Mouse (Mus musculus): ENCODE measurements around the gene Zscan5b. TPM values are rescaled to one million over a fixed set of nuclear protein-coding genes. Genes with fewer than 3 reads are reported as not detected.
A peak's percentile ranks its signal among the peaks of the same experiment; 100 is the strongest.
"Not testable (repeated sequence)": the region's sequence is repeated elsewhere in the genome, so short reads cannot be mapped to it uniquely, and the experiment has no call there.

Zscan5b gene
- polyA plus RNA-seq (2016; fragmentation: Nextera tagmentation; extraction: Ambion mirVana) = not detected in 2 replicates

- 92% methylated on average over 12 of the region's 12 CpGs for WGBS
- Histone ChIP-seq H3K9me3 (peaks cover 42% of the 10 kb centered on the region; the same call in 1 of the 2 replicates), H3K27ac (replicated peaks) (no peak within 1 kb of the TSS), H3K4me1 (no peaks in the 10 kb centered on the region), H3K4me3 (no peak within 1 kb of the TSS), H3K36me3 (replicated peaks) (no peaks in the 10 kb centered on the region), H3K27me3 (replicated peaks; ENCODE audit: low read depth, poor library complexity, severe bottlenecking) (no peaks in the 10 kb centered on the region)
- no peak for DNase-seq (ENCODE audit: low spot score)
These were observed at the start of gene Zscan5b for GRCm38 (mm10) chr7:6221978-6222377. Gene Zscan5b, plus strand, starts transcription at chr7:6222278.

GRCm38 (mm10) chr7:6172674-6173244, 49.3 kb upstream of the Zscan5b start:
- H3K4me1 ChIP-seq = peaks cover 7% of the 10 kb centered on the region
- peak overlapping the region; percentile 81 for H3K4me3 ChIP-seq
- peaks cover 31% of the 10 kb centered on the region for H3K36me3 ChIP-seq (replicated peaks)
- WGBS = under 1% methylated on average over 28 of the region's 28 CpGs
- DNase-seq (ENCODE audit: low spot score) = no peak
- H3K27me3 ChIP-seq (replicated peaks; ENCODE audit: low read depth, poor library complexity, severe bottlenecking) = no peaks in the 10 kb centered on the region
- no peaks in the 10 kb centered on the region for H3K9me3 ChIP-seq
- peak overlapping the region; percentile 89 for H3K27ac ChIP-seq (replicated peaks)

- DNase-seq (ENCODE audit: low spot score) = no peak
- H3K27me3 ChIP-seq (replicated peaks; ENCODE audit: low read depth, poor library complexity, severe bottlenecking) = no peaks in the 10 kb centered on the region
- no peak overlapping the region for H3K27ac ChIP-seq (replicated peaks)
- no peaks in the 10 kb centered on the region for H3K9me3 ChIP-seq
- peaks cover 7% of the 10 kb centered on the region for H3K4me1 ChIP-seq
- H3K4me3 ChIP-seq = no peak overlapping the region
- 90% methylated on average over 8 of the region's 8 CpGs for WGBS
- peaks cover 41% of the 10 kb centered on the region for H3K36me3 ChIP-seq (replicated peaks)
These were observed 48.2 kb upstream of the Zscan5b start for GRCm38 (mm10) chr7:6173872-6174271.

- H3K27me3 ChIP-seq (replicated peaks; ENCODE audit: low read depth, poor library complexity, severe bottlenecking) = not testable (repeated sequence)
- WGBS = 88% methylated on average over 9 of the region's 9 CpGs
These were observed 47.6 kb upstream of the Zscan5b start for GRCm38 (mm10) chr7:6174365-6174987.

GRCm38 (mm10) chr7:6179013-6179412, 43.1 kb upstream of the Zscan5b start:
- no peak overlapping the region for H3K27ac ChIP-seq (replicated peaks)
- no peaks in the 10 kb centered on the region for H3K9me3 ChIP-seq
- H3K27me3 ChIP-seq (replicated peaks; ENCODE audit: low read depth, poor library complexity, severe bottlenecking) = no peaks in the 10 kb centered on the region
- no peak overlapping the region for H3K4me3 ChIP-seq
- H3K36me3 ChIP-seq (replicated peaks) = peaks cover 80% of the 10 kb centered on the region
- DNase-seq (ENCODE audit: low spot score) = no peak
- H3K4me1 ChIP-seq = no peaks in the 10 kb centered on the region

More at GRCm38 (mm10) chr7:6174365-6174987, 47.6 kb upstream of the Zscan5b start:
- not testable (repeated sequence) for H3K4me1 ChIP-seq; H3K9me3 ChIP-seq; DNase-seq (ENCODE audit: low spot score); H3K27ac ChIP-seq (replicated peaks); H3K4me3 ChIP-seq
- H3K36me3 ChIP-seq (replicated peaks) = peaks cover 45% of the 10 kb centered on the region

- Histone ChIP-seq H3K4me1 (no peaks in the 10 kb centered on the region), H3K27me3 (replicated peaks; ENCODE audit: low read depth, poor library complexity, severe bottlenecking) (no peaks in the 10 kb centered on the region), H3K27ac (replicated peaks) (no peak overlapping the region), H3K9me3 (no peaks in the 10 kb centered on the region), H3K4me3 (no peak overlapping the region), H3K36me3 (replicated peaks) (peaks cover 89% of the 10 kb centered on the region)
- DNase-seq (ENCODE audit: low spot score) = no peak
These were observed 39.2 kb upstream of the Zscan5b start for GRCm38 (mm10) chr7:6182882-6183281.

GRCm38 (mm10) chr7:6183802-6184201, 38.3 kb upstream of the Zscan5b start:
- Histone ChIP-seq H3K9me3 (no peaks in the 10 kb centered on the region), H3K27ac (replicated peaks) (no peak overlapping the region), H3K4me1 (no peaks in the 10 kb centered on the region), H3K4me3 (no peak overlapping the region), H3K36me3 (replicated peaks) (peaks cover 89% of the 10 kb centered on the region), H3K27me3 (replicated peaks; ENCODE audit: low read depth, poor library complexity, severe bottlenecking) (0 out of 2 replicates have a peak, but pooled peaks cover 5% of the 10 kb centered on the region)
- DNase-seq (ENCODE audit: low spot score) = no peak
- WGBS = 96% methylated on average over 19 of the region's 19 CpGs

GRCm38 (mm10) chr7:6184521-6184920, 37.6 kb upstream of the Zscan5b start:
- Histone ChIP-seq H3K4me1 (no peaks in the 10 kb centered on the region), H3K9me3 (peaks cover 6% of the 10 kb centered on the region), H3K36me3 (replicated peaks) (peaks cover 91% of the 10 kb centered on the region), H3K27ac (replicated peaks) (no peak overlapping the region), H3K4me3 (no peak overlapping the region), H3K27me3 (replicated peaks; ENCODE audit: low read depth, poor library complexity, severe bottlenecking) (peaks cover 12% of the 10 kb centered on the region)
- DNase-seq (ENCODE audit: low spot score) = no peak
- WGBS = 90% methylated on average over 8 of the region's 8 CpGs

GRCm38 (mm10) chr7:6185391-6185790, 36.7 kb upstream of the Zscan5b start:
- Histone ChIP-seq H3K36me3 (replicated peaks) (peaks cover 92% of the 10 kb centered on the region), H3K27me3 (replicated peaks; ENCODE audit: low read depth, poor library complexity, severe bottlenecking) (peaks cover 17% of the 10 kb centered on the region), H3K27ac (replicated peaks) (no peak overlapping the region), H3K4me1 (no peaks in the 10 kb centered on the region), H3K4me3 (no peak overlapping the region), H3K9me3 (peaks cover 8% of the 10 kb centered on the region)
- no peak for DNase-seq (ENCODE audit: low spot score)
- WGBS = 88% methylated on average over 1 of the region's 1 CpGs

GRCm38 (mm10) chr7:6186176-6186575, 35.9 kb upstream of the Zscan5b start:
- DNase-seq (ENCODE audit: low spot score) = no peak
- WGBS = 93% methylated on average over 2 of the region's 2 CpGs
- Histone ChIP-seq H3K27ac (replicated peaks) (no peak overlapping the region), H3K9me3 (peaks cover 8% of the 10 kb centered on the region), H3K36me3 (replicated peaks) (peaks cover 89% of the 10 kb centered on the region), H3K4me3 (no peak overlapping the region), H3K27me3 (replicated peaks; ENCODE audit: low read depth, poor library complexity, severe bottlenecking) (peaks cover 17% of the 10 kb centered on the region), H3K4me1 (no peaks in the 10 kb centered on the region)

GRCm38 (mm10) chr7:6186756-6187155, 35.3 kb upstream of the Zscan5b start:
- Histone ChIP-seq H3K4me1 (no peaks in the 10 kb centered on the region), H3K36me3 (replicated peaks) (peaks cover 85% of the 10 kb centered on the region), H3K9me3 (peaks cover 8% of the 10 kb centered on the region), H3K27ac (replicated peaks) (no peak overlapping the region), H3K4me3 (no peak overlapping the region), H3K27me3 (replicated peaks; ENCODE audit: low read depth, poor library complexity, severe bottlenecking) (peaks cover 17% of the 10 kb centered on the region)
- 85% methylated on average over 2 of the region's 2 CpGs for WGBS
- no peak for DNase-seq (ENCODE audit: low spot score)

GRCm38 (mm10) chr7:6189542-6189941, 32.5 kb upstream of the Zscan5b start:
- Histone ChIP-seq H3K27me3 (replicated peaks; ENCODE audit: low read depth, poor library complexity, severe bottlenecking) (peaks cover 17% of the 10 kb centered on the region), H3K4me1 (no peaks in the 10 kb centered on the region), H3K4me3 (no peak overlapping the region), H3K36me3 (replicated peaks) (peaks cover 62% of the 10 kb centered on the region), H3K27ac (replicated peaks) (no peak overlapping the region), H3K9me3 (peaks cover 8% of the 10 kb centered on the region)
- 44% methylated on average over 45 of the region's 45 CpGs for WGBS
- peak; percentile 39 for DNase-seq (ENCODE audit: low spot score)

- Histone ChIP-seq H3K27me3 (replicated peaks; ENCODE audit: low read depth, poor library complexity, severe bottlenecking) (peaks cover 17% of the 10 kb centered on the region), H3K4me1 (no peaks in the 10 kb centered on the region), H3K27ac (replicated peaks) (no peak overlapping the region), H3K36me3 (replicated peaks) (peaks cover 45% of the 10 kb centered on the region), H3K4me3 (no peak overlapping the region), H3K9me3 (peaks cover 8% of the 10 kb centered on the region)
- DNase-seq (ENCODE audit: low spot score) = peak; percentile 59
- WGBS = 42% methylated on average over 3 of the region's 3 CpGs
These were observed 30.7 kb upstream of the Zscan5b start for GRCm38 (mm10) chr7:6191376-6191775.

Measured in embryonic facial prominence, embryonic 10.5 days (tissue).